Mouse (Mus musculus): ENCODE measurements around the gene Fbxo30. TPM values are rescaled to one million over a fixed set of nuclear protein-coding genes. Genes with fewer than 3 reads are reported as not detected.

Gene Fbxo30
- polyA plus RNA-seq (2012; rRNA removed): 13.5 and 16.8 TPM in 2 replicates

GRCm38 (mm10) chr10:11280578-11281463 lies at the start of gene Fbxo30:
Gene Fbxo30, plus strand, starts transcription at chr10:11281330.

GRCm38 (mm10) chr10:11343205-11344141 lies 62.3 kb downstream of the Fbxo30 start, which contains the start of gene Epm2a:
Gene Epm2a, plus strand, starts transcription at chr10:11343404.

Other genes starting within 250 kb of the Fbxo30 start
- under 0.01 TPM in 1 of 2 replicates, not detected in the other for gene Grm1, start 199.0 kb upstream of the Fbxo30 start, polyA plus RNA-seq (2012; rRNA removed)
- gene Shprh, start 131.9 kb upstream of the Fbxo30 start, polyA plus RNA-seq (2012; rRNA removed): 2.8 and 3.2 TPM in 2 replicates
- gene Epm2a, start 62.1 kb downstream of the Fbxo30 start, polyA plus RNA-seq (2012; rRNA removed): 0.19 and 0.27 TPM in 2 replicates